Comparison of ENCODE assay signal across 25 mouse cellular contexts in the genomic region with DNA sequence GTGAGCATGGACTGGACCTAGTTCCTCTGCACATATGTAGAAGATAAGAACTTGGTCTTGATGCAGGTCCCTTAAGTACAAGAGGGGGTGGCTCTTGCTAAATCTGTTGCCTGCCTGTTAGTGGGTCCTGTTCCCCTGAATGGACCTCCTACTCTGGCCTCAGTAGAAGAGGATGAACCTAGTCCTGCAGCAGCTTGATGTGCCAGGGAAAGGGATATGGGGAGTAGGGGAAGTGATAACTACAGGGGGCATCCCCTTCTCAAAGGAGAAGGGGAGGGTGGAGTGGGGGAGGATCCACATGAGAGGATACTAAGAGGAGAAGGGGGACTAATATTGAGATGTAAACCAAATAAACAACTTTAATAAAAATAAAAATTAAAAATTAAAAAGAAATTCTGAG. TPM values are rescaled to one million over a fixed set of nuclear protein-coding genes. Genes with fewer than 3 reads are reported as not detected.
DNase-seq lines count a peak whose midpoint lies in the region; ATAC-seq lines count a peak whose summit lies in the region.
"Had no signal": no experiment of that assay in that cellular context is flagged by ENCODE, and none has a peak within 500 bp of the region (broad histone marks: within the 10 kb centered on the region; RNA-seq: fewer than 3 reads in every experiment).

No protein-coding gene starts in this region.

- DNase-seq in heart, adult 11 months: peak; percentile 87
- no peak for DNase-seq in heart, adult 8-10 months (ENCODE audit: low spot score)
- DNase-seq in cerebellum, postnatal 4 days (ENCODE audit: low spot score in 2 of 2): no peak
- DNase-seq: adrenal gland, postnatal 10 days; adrenal gland, postnatal 36 days; cerebellum, adult 18-20 months; cerebellum, adult 9-10 months; cerebellum, postnatal 14 days; embryo, embryonic 11 days; gastrocnemius, postnatal 10 days; gastrocnemius, postnatal 36 days; heart, adult 18-20 months; heart, postnatal 14 days; heart, postnatal 4 days had no signal

- ATAC-seq in common myeloid progenitor, adult 5-6 weeks (replicated peaks; ENCODE audit: low read depth, poor library complexity, severe bottlenecking): 0 out of 2 replicates have a peak, but pooled peaks have one; percentile 42
- ATAC-seq in megakaryocyte progenitor cell, adult 5-6 weeks (replicated peaks; ENCODE audit: poor library complexity): peak; percentile 66
- ATAC-seq in erythroid progenitor cell, adult 5-6 weeks (replicated peaks; ENCODE audit: low FRiP score, poor library complexity, severe bottlenecking): no peak
- ATAC-seq: activated CD4-positive, CD25-positive, alpha-beta regulatory T cell, adult 4 months; forebrain, embryonic 13.5 days; forebrain, embryonic 16.5 days; hindbrain, postnatal 0 days; inflammation-experienced regulatory T-cells, adult 6 months; intestine, embryonic 16.5 days had no signal

RNA-seq across cellular contexts. Expression of a gene that starts 6.5 kb away (rescaled TPM):
- total RNA-seq in heart, adult 8-10 months (2022): 10 to 100 TPM in 1 of 4 experiments, 1 to 10 TPM in 2, under 1 TPM in 1; 0.95 to 12.3 (median 2.4) TPM
- total RNA-seq in common myeloid progenitor, adult 5-6 weeks (2017): not detected in 2 replicates
- total RNA-seq in megakaryocyte progenitor cell, adult 5-6 weeks (2015): not detected in 2 replicates
- not detected in 2 replicates for total RNA-seq in megakaryocyte progenitor cell, adult 5-6 weeks (2017)
- not detected in 2 replicates for total RNA-seq in erythroid progenitor cell, adult 5-6 weeks (2015; ENCODE audit: low replicate concordance)
- not detected in 2 replicates for total RNA-seq in erythroid progenitor cell, adult 5-6 weeks (2017; ENCODE audit: low replicate concordance)
- total RNA-seq: gastrocnemius, postnatal 10 days; heart, postnatal 14 days; heart, postnatal 4 days; hindbrain, postnatal 0 days; MEL had no signal

RNA-seq across cellular contexts. Expression of a gene that starts 59.2 kb away (rescaled TPM):
- total RNA-seq in heart, adult 8-10 months (2022): not detected
- total RNA-seq in common myeloid progenitor, adult 5-6 weeks (2017): not detected in 2 replicates
- not detected in 2 replicates for total RNA-seq in megakaryocyte progenitor cell, adult 5-6 weeks (2015)
- not detected in 2 replicates for total RNA-seq in megakaryocyte progenitor cell, adult 5-6 weeks (2017)
- not detected in 2 replicates for total RNA-seq in erythroid progenitor cell, adult 5-6 weeks (2015; ENCODE audit: low replicate concordance)
- total RNA-seq in erythroid progenitor cell, adult 5-6 weeks (2017; ENCODE audit: low replicate concordance): not detected in 2 replicates
- total RNA-seq: adrenal gland, postnatal 10 days; adrenal gland, postnatal 36 days; gastrocnemius, adult 18-20 months; gastrocnemius, postnatal 10 days; gastrocnemius, postnatal 36 days; heart, adult 18-20 months; heart, postnatal 14 days; heart, postnatal 4 days; hindbrain, postnatal 0 days; MEL had no signal
